Mouse (Mus musculus): Measurements from ENCODE around the gene Rps27a. TPM values are rescaled to one million over a fixed set of nuclear protein-coding genes. Genes with fewer than 3 reads are reported as not detected.
A peak's percentile ranks its signal among the peaks of the same experiment; 100 is the strongest.

Gene Rps27a
- polyA plus RNA-seq (2014; fragmentation: Nextera tagmentation; extraction: Ambion mirVana): 1,383 and 1,439 TPM in 2 replicates

- Histone ChIP-seq H3K9me3 (ENCODE audit: control insufficient read depth, low read depth, low read length) (no peaks in the 10 kb centered on the region), H3K36me3 (ENCODE audit: control insufficient read depth, insufficient read depth, low read length) (peaks cover 30% of the 10 kb centered on the region), H3K27me3 (ENCODE audit: control insufficient read depth, insufficient read depth, low read length) (no peaks in the 10 kb centered on the region), H3K27ac (ENCODE audit: low read length) (peak within 1 kb of the TSS; percentile 77; the same call in 1 of the 2 replicates), H3K4me3 (ENCODE audit: low read depth, low read length) (peak within 1 kb of the TSS; percentile 68), H3K4me2 (replicated peaks; ENCODE audit: low read depth, low read length) (peak within 1 kb of the TSS; percentile 44), H3K9ac (replicated peaks; ENCODE audit: low read depth, low read length) (peak within 1 kb of the TSS; percentile 77), H3K4me1 (ENCODE audit: control insufficient read depth, insufficient read depth, low read length) (peaks cover 8% of the 10 kb centered on the region; the same call in 1 of the 2 replicates)
- peak; percentile 98 for ATAC-seq (ENCODE audit: insufficient number of reproducible peaks, insufficient read depth, low FRiP score, low read depth)
- under 1% methylated on average over 46 of the region's 46 CpGs for WGBS
Observed at GRCm38 (mm10) chr11:29547752-29548503, at the start of gene Rps27a, which contains the start of gene Clhc1. Gene Rps27a, minus strand, starts transcription at chr11:29548109. Gene Clhc1, plus strand, starts transcription at chr11:29547950.

GRCm38 (mm10) chr11:29597159-29597558 is 49.2 kb upstream of the Rps27a start:
- Histone ChIP-seq H3K36me3 (ENCODE audit: control insufficient read depth, insufficient read depth, low read length) (no peaks in the 10 kb centered on the region), H3K4me2 (replicated peaks; ENCODE audit: low read depth, low read length) (no peak overlapping the region), H3K9ac (replicated peaks; ENCODE audit: low read depth, low read length) (no peak overlapping the region), H3K9me3 (ENCODE audit: control insufficient read depth, low read depth, low read length) (no peaks in the 10 kb centered on the region), H3K4me1 (ENCODE audit: control insufficient read depth, insufficient read depth, low read length) (no peaks in the 10 kb centered on the region), H3K27me3 (ENCODE audit: control insufficient read depth, insufficient read depth, low read length) (no peaks in the 10 kb centered on the region), H3K4me3 (ENCODE audit: low read depth, low read length) (no peak overlapping the region), H3K27ac (ENCODE audit: low read length) (no peak overlapping the region)
- no peak for ATAC-seq (ENCODE audit: insufficient number of reproducible peaks, insufficient read depth, low FRiP score, low read depth)

- Histone ChIP-seq H3K9me3 (ENCODE audit: control insufficient read depth, low read depth, low read length) (no peaks in the 10 kb centered on the region), H3K27ac (ENCODE audit: low read length) (no peak overlapping the region), H3K9ac (replicated peaks; ENCODE audit: low read depth, low read length) (no peak overlapping the region), H3K4me2 (replicated peaks; ENCODE audit: low read depth, low read length) (no peak overlapping the region), H3K27me3 (ENCODE audit: control insufficient read depth, insufficient read depth, low read length) (no peaks in the 10 kb centered on the region), H3K4me1 (ENCODE audit: control insufficient read depth, insufficient read depth, low read length) (no peaks in the 10 kb centered on the region), H3K36me3 (ENCODE audit: control insufficient read depth, insufficient read depth, low read length) (no peaks in the 10 kb centered on the region), H3K4me3 (ENCODE audit: low read depth, low read length) (no peak overlapping the region)
- ATAC-seq (ENCODE audit: insufficient number of reproducible peaks, insufficient read depth, low FRiP score, low read depth): no peak
Observed at GRCm38 (mm10) chr11:29595217-29595616, 47.3 kb upstream of the Rps27a start.

GRCm38 (mm10) chr11:29579610-29580009 is 31.7 kb upstream of the Rps27a start:
- Histone ChIP-seq H3K4me2 (replicated peaks; ENCODE audit: low read depth, low read length) (no peak overlapping the region), H3K27ac (ENCODE audit: low read length) (no peak overlapping the region), H3K4me1 (ENCODE audit: control insufficient read depth, insufficient read depth, low read length) (no peaks in the 10 kb centered on the region), H3K36me3 (ENCODE audit: control insufficient read depth, insufficient read depth, low read length) (no peaks in the 10 kb centered on the region), H3K9ac (replicated peaks; ENCODE audit: low read depth, low read length) (no peak overlapping the region), H3K27me3 (ENCODE audit: control insufficient read depth, insufficient read depth, low read length) (no peaks in the 10 kb centered on the region), H3K4me3 (ENCODE audit: low read depth, low read length) (no peak overlapping the region), H3K9me3 (ENCODE audit: control insufficient read depth, low read depth, low read length) (no peaks in the 10 kb centered on the region; the same call in 1 of the 2 replicates)
- no peak for ATAC-seq (ENCODE audit: insufficient number of reproducible peaks, insufficient read depth, low FRiP score, low read depth)

DNA sequence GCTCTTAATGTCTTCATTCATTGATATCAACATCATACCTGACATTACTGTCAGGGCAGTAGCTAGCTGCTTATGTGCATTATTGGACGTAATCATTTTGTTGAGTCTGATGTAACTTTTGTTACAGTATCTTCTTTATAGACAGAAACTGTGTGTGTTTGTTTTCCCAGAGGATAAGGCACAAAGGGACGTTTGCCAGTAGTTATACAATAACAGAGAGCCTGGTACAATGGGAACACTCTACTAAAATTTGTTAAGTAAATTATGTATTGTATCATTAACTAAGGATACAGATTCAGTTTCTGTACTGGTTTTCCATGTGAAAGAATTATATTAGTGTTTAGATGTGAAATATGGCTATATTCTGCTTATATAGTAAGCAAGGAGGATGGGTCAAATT is 24.7 kb upstream of the Rps27a start:
- Histone ChIP-seq H3K4me1 (ENCODE audit: control insufficient read depth, insufficient read depth, low read length) (no peaks in the 10 kb centered on the region), H3K9me3 (ENCODE audit: control insufficient read depth, low read depth, low read length) (no peaks in the 10 kb centered on the region), H3K9ac (replicated peaks; ENCODE audit: low read depth, low read length) (no peak overlapping the region), H3K4me2 (replicated peaks; ENCODE audit: low read depth, low read length) (no peak overlapping the region), H3K27ac (ENCODE audit: low read length) (no peak overlapping the region), H3K27me3 (ENCODE audit: control insufficient read depth, insufficient read depth, low read length) (no peaks in the 10 kb centered on the region), H3K4me3 (ENCODE audit: low read depth, low read length) (no peak overlapping the region), H3K36me3 (ENCODE audit: control insufficient read depth, insufficient read depth, low read length) (no peaks in the 10 kb centered on the region)
- WGBS: 62% methylated on average over 2 of the region's 2 CpGs
- no peak for ATAC-seq (ENCODE audit: insufficient number of reproducible peaks, insufficient read depth, low FRiP score, low read depth)

DNA sequence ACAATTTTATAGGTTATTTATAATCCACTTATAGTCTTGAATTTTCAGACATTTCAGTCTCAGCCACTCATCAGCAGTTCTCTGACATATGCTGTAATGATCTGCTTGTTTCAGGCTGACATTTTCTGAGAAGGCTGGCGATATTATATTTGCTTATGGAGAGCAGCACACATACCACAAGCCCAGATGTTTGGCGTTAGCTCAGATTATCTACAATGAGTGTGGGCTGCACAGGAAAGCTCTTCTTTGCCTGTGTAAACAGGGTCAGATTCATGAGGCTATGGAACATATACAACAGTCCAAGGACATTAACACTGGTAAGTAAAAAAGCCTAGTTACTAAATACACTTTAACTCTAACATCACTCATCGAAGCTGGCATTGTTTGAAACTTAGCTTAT is 23.6 kb upstream of the Rps27a start:
- Histone ChIP-seq H3K36me3 (ENCODE audit: control insufficient read depth, insufficient read depth, low read length) (no peaks in the 10 kb centered on the region), H3K27ac (ENCODE audit: low read length) (no peak overlapping the region), H3K4me1 (ENCODE audit: control insufficient read depth, insufficient read depth, low read length) (no peaks in the 10 kb centered on the region), H3K4me3 (ENCODE audit: low read depth, low read length) (no peak overlapping the region), H3K4me2 (replicated peaks; ENCODE audit: low read depth, low read length) (no peak overlapping the region), H3K9me3 (ENCODE audit: control insufficient read depth, low read depth, low read length) (no peaks in the 10 kb centered on the region), H3K9ac (replicated peaks; ENCODE audit: low read depth, low read length) (no peak overlapping the region), H3K27me3 (ENCODE audit: control insufficient read depth, insufficient read depth, low read length) (no peaks in the 10 kb centered on the region)
- 28% methylated on average over 3 of the region's 3 CpGs for WGBS
- ATAC-seq (ENCODE audit: insufficient number of reproducible peaks, insufficient read depth, low FRiP score, low read depth): no peak

DNA sequence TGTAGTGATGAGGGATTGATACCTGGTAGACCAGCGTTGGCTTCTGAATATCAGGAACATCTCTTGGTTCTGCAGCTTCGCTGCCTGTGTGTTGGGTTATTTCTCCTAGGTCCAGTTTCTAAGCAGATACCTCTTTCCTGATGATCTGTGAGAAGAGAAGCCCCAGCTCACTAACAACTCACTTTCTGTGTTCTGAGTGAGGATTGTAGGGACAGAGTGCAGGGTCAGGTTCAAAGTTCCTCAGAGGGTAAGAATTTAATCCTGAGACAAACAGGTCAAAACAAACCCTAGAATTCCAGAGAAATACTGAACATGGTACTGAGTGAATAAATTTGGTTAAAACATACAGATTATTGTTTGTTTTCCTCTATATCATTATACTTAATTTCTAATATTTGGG is 15.5 kb upstream of the Rps27a start:
- no peak overlapping the region for H3K4me3 ChIP-seq (ENCODE audit: low read depth, low read length)
- H3K27ac ChIP-seq (ENCODE audit: low read length): no peak overlapping the region
- no peaks in the 10 kb centered on the region for H3K36me3 ChIP-seq (ENCODE audit: control insufficient read depth, insufficient read depth, low read length)
- H3K4me2 ChIP-seq (replicated peaks; ENCODE audit: low read depth, low read length): no peak overlapping the region
- H3K27me3 ChIP-seq (ENCODE audit: control insufficient read depth, insufficient read depth, low read length): no peaks in the 10 kb centered on the region
- 87% methylated on average over 2 of the region's 2 CpGs for WGBS
- ATAC-seq (ENCODE audit: insufficient number of reproducible peaks, insufficient read depth, low FRiP score, low read depth): no peak
- no peak overlapping the region for H3K9ac ChIP-seq (replicated peaks; ENCODE audit: low read depth, low read length)
- no peaks in the 10 kb centered on the region for H3K4me1 ChIP-seq (ENCODE audit: control insufficient read depth, insufficient read depth, low read length)
- no peaks in the 10 kb centered on the region for H3K9me3 ChIP-seq (ENCODE audit: control insufficient read depth, low read depth, low read length)

GRCm38 (mm10) chr11:29560990-29561389 is 13.1 kb upstream of the Rps27a start:
- H3K9me3 ChIP-seq (ENCODE audit: control insufficient read depth, low read depth, low read length): no peaks in the 10 kb centered on the region
- no peaks in the 10 kb centered on the region for H3K4me1 ChIP-seq (ENCODE audit: control insufficient read depth, insufficient read depth, low read length)
- no peak overlapping the region for H3K27ac ChIP-seq (ENCODE audit: low read length)
- H3K4me3 ChIP-seq (ENCODE audit: low read depth, low read length): no peak overlapping the region
- H3K36me3 ChIP-seq (ENCODE audit: control insufficient read depth, insufficient read depth, low read length): no peaks in the 10 kb centered on the region
- no peak for ATAC-seq (ENCODE audit: insufficient number of reproducible peaks, insufficient read depth, low FRiP score, low read depth)
- no peak overlapping the region for H3K4me2 ChIP-seq (replicated peaks; ENCODE audit: low read depth, low read length)
- 81% methylated on average over 3 of the region's 3 CpGs for WGBS
- H3K9ac ChIP-seq (replicated peaks; ENCODE audit: low read depth, low read length): no peak overlapping the region
- H3K27me3 ChIP-seq (ENCODE audit: control insufficient read depth, insufficient read depth, low read length): no peaks in the 10 kb centered on the region

- WGBS: 84% methylated on average over 9 of the region's 9 CpGs
- Histone ChIP-seq H3K36me3 (ENCODE audit: control insufficient read depth, insufficient read depth, low read length) (no peaks in the 10 kb centered on the region), H3K4me1 (ENCODE audit: control insufficient read depth, insufficient read depth, low read length) (no peaks in the 10 kb centered on the region), H3K4me3 (ENCODE audit: low read depth, low read length) (no peak overlapping the region), H3K27me3 (ENCODE audit: control insufficient read depth, insufficient read depth, low read length) (no peaks in the 10 kb centered on the region), H3K9ac (replicated peaks; ENCODE audit: low read depth, low read length) (no peak overlapping the region), H3K4me2 (replicated peaks; ENCODE audit: low read depth, low read length) (no peak overlapping the region), H3K9me3 (ENCODE audit: control insufficient read depth, low read depth, low read length) (no peaks in the 10 kb centered on the region), H3K27ac (ENCODE audit: low read length) (no peak overlapping the region)
- ATAC-seq (ENCODE audit: insufficient number of reproducible peaks, insufficient read depth, low FRiP score, low read depth): no peak
Observed at GRCm38 (mm10) chr11:29560452-29560851, 12.5 kb upstream of the Rps27a start.

Data from stomach, embryonic 14.5 days (tissue).